Mouse (Mus musculus): ENCODE data around the gene Mif4gd.

Mif4gd gene

GRCm38 (mm10) chr11:115579080-115579479, 33.7 kb downstream of the Mif4gd start:
- no peak for DNase-seq (ENCODE audit: low read depth, low spot score)

GRCm38 (mm10) chr11:115564961-115565360, 47.8 kb downstream of the Mif4gd start:
- DNase-seq (ENCODE audit: low read depth, low spot score) = no peak

GRCm38 (mm10) chr11:115564064-115564809, 48.5 kb downstream of the Mif4gd start, which contains the start of gene Nup85:
Gene Nup85 (plus strand): TSS chr11:115564434.
- DNase-seq (ENCODE audit: low read depth, low spot score) = peak; percentile 94

GRCm38 (mm10) chr11:115563406-115563805, 49.4 kb downstream of the Mif4gd start:
- peak; percentile 31 for DNase-seq (ENCODE audit: low read depth, low spot score)

Measured in CD4-positive helper T cell, adult 2 months (primary cell).